Comparison of ENCODE assay signal across 8 mouse cellular contexts in the genomic region with DNA sequence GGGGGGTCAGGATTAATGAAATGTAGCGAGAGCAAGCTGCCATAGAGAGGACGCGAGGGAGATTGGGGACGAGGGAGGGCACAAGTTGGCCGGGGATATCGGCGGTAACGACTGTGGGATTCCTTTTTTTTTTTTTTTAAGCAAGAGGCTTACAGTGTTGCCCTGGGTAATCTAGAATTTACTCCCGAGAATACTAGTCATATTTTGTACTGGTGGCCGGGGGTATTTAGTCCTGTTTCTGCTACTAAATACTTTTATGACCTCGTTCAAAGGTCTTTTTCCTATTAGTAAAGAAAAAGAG. TPM values are rescaled to one million over a fixed set of nuclear protein-coding genes. Genes with fewer than 3 reads are reported as not detected.
DNase-seq lines count a peak whose midpoint lies in the region; ATAC-seq and TF ChIP-seq lines count a peak whose summit lies in the region.

No protein-coding gene starts in this region.

- no peaks in the 10 kb centered on the region for H3K27me3 ChIP-seq in cerebellum, adult 2 months (ENCODE audit: control insufficient read depth, insufficient read depth, low read length)
- H3K27me3 ChIP-seq in megakaryocyte, embryonic 14.5 days (replicated peaks) = no peaks in the 10 kb centered on the region
- H3K27me3 ChIP-seq in limb, embryonic 12.5 days = no peaks in the 10 kb centered on the region
- no peaks in the 10 kb centered on the region for H3K27me3 ChIP-seq in small intestine, adult 2 months (ENCODE audit: control insufficient read depth, insufficient read depth, low read length)

- H3K36me3 ChIP-seq in megakaryocyte, embryonic 14.5 days (replicated peaks; ENCODE audit: low read length) = peaks cover 26% of the 10 kb centered on the region
- peaks cover 25% of the 10 kb centered on the region for H3K36me3 ChIP-seq in limb, embryonic 12.5 days
- peaks cover 5% of the 10 kb centered on the region; the same call in 1 of the 2 replicates for H3K36me3 ChIP-seq in small intestine, adult 2 months (ENCODE audit: control insufficient read depth, insufficient read depth, low read length)

- DNase-seq in cerebellum, adult 2 months = no peak
- DNase-seq in cerebellum, adult 8-10 months = no peak
- no peak for DNase-seq in gastrocnemius, postnatal 14 days
- no peak for DNase-seq in cerebellum, adult 9-11 months

- no peaks in the 10 kb centered on the region for H3K9me3 ChIP-seq in megakaryocyte, embryonic 14.5 days
- H3K9me3 ChIP-seq in limb, embryonic 12.5 days = no peaks in the 10 kb centered on the region

- H3K27ac ChIP-seq in cerebellum, adult 2 months (ENCODE audit: insufficient read depth, low read length) = peak overlapping the region; percentile 84
- H3K27ac ChIP-seq in limb, embryonic 12.5 days = peak overlapping the region; percentile 69
- peak overlapping the region; percentile 52; the same call in 1 of the 2 replicates for H3K27ac ChIP-seq in small intestine, adult 2 months (ENCODE audit: insufficient read depth, low read depth, low read length)

- H3K4me3 ChIP-seq in cerebellum, adult 2 months (replicated peaks; ENCODE audit: insufficient read depth, low read depth, low read length) = peak overlapping the region; percentile 99
- peak overlapping the region; percentile 95 for H3K4me3 ChIP-seq in megakaryocyte, embryonic 14.5 days (replicated peaks)
- peak overlapping the region; percentile 75 for H3K4me3 ChIP-seq in limb, embryonic 12.5 days (replicated peaks)
- peak overlapping the region; percentile 98 for H3K4me3 ChIP-seq in small intestine, adult 2 months (ENCODE audit: low read depth, low read length)

- intact Hi-C loops in gastrocnemius, postnatal 14 days (cut with DNase I; ENCODE audit: low total_unique reads) = no loop called here

- TF ChIP-seq CTCF in cerebellum, adult 2 months (IDR thresholded peaks at IDR 0.05; ENCODE audit: borderline replicate concordance, insufficient read depth, low read depth, low read length) = no peak
- no peak for TF ChIP-seq CTCF in small intestine, adult 2 months (IDR thresholded peaks at IDR 0.05; ENCODE audit: extremely low read depth, insufficient read length, insufficient replicate concordance, low read depth, low read length)

- under 1% methylated on average over 11 of the region's 11 CpGs for WGBS in cerebellum, adult 2 months
- 0% methylated on average over 11 of the region's 11 CpGs for WGBS in limb, embryonic 12.5 days
- WGBS in small intestine, adult 2 months = under 1% methylated on average over 11 of the region's 11 CpGs

- H3K9ac ChIP-seq in limb, embryonic 12.5 days (replicated peaks) = peak overlapping the region; percentile 77

- TF ChIP-seq POLR2A in cerebellum, adult 2 months (IDR thresholded peaks at IDR 0.05; ENCODE audit: borderline replicate concordance, insufficient read depth, low read length) = no peak
- TF ChIP-seq POLR2A in small intestine, adult 2 months (IDR thresholded peaks at IDR 0.05; ENCODE audit: low read depth, low read length) = no peak

- H3K4me1 ChIP-seq in cerebellum, adult 2 months (ENCODE audit: control insufficient read depth, insufficient read depth, low read length) = peaks cover 6% of the 10 kb centered on the region
- H3K4me1 ChIP-seq in megakaryocyte, embryonic 14.5 days = peaks cover 34% of the 10 kb centered on the region
- peaks cover 14% of the 10 kb centered on the region for H3K4me1 ChIP-seq in limb, embryonic 12.5 days (replicated peaks)
- peaks cover 8% of the 10 kb centered on the region; the same call in 1 of the 2 replicates for H3K4me1 ChIP-seq in small intestine, adult 2 months (ENCODE audit: control insufficient read depth, insufficient read depth, insufficient read length, low read length)

- no peak; the same call in 1 of the 2 replicates for ATAC-seq in megakaryocyte, adult 5-6 weeks (ENCODE audit: poor library complexity, severe bottlenecking)
- no peak; the same call in 1 of the 2 replicates for ATAC-seq in limb, embryonic 12.5 days (ENCODE audit: insufficient number of reproducible peaks, insufficient read depth, low FRiP score, low TSS enrichment, low read depth)

- H3K4me2 ChIP-seq in limb, embryonic 12.5 days = peak overlapping the region; percentile 88

RNA-seq across cellular contexts. Expression of gene Pop4, which starts 0.2 kb away (rescaled TPM):
- polyA plus RNA-seq in cerebellum, adult 2 months (2012; rRNA removed) = 36.8 and 39.3 TPM in 2 replicates
- 2.6 and 5.5 TPM in 2 replicates for polyA plus RNA-seq in megakaryocyte, embryonic 14.5 days (2012; ENCODE audit: insufficient read depth, low replicate concordance)
- 31.6 and 33.7 TPM in 2 replicates for total RNA-seq in megakaryocyte, adult 5-6 weeks (2015)
- total RNA-seq in megakaryocyte, adult 5-6 weeks (2017) = 31.1 and 33.6 TPM in 2 replicates
- 77.0 and 77.1 TPM in 2 replicates for polyA plus RNA-seq in limb, embryonic 12.5 days (2016; fragmentation: Nextera tagmentation; extraction: Ambion mirVana)
- polyA plus RNA-seq in small intestine, adult 2 months (2012; rRNA removed) = 3.3 and 3.7 TPM in 2 replicates
- total RNA-seq in gastrocnemius, postnatal 14 days (2021) = 10 to 100 TPM; 11.2 to 11.7 TPM

RNA-seq across cellular contexts. Expression of gene Plekhf1, which starts 43.6 kb away (rescaled TPM):
- polyA plus RNA-seq in cerebellum, adult 2 months (2012; rRNA removed) = 8.2 and 10.2 TPM in 2 replicates
- 0.97 and 2.8 TPM in 2 replicates for polyA plus RNA-seq in megakaryocyte, embryonic 14.5 days (2012; ENCODE audit: insufficient read depth, low replicate concordance)
- total RNA-seq in megakaryocyte, adult 5-6 weeks (2015) = 0.43 and 0.74 TPM in 2 replicates
- total RNA-seq in megakaryocyte, adult 5-6 weeks (2017) = 1.0 and 1.3 TPM in 2 replicates
- polyA plus RNA-seq in limb, embryonic 12.5 days (2016; fragmentation: Nextera tagmentation; extraction: Ambion mirVana) = 3.5 and 3.9 TPM in 2 replicates
- polyA plus RNA-seq in small intestine, adult 2 months (2012; rRNA removed) = 5.4 and 12.8 TPM in 2 replicates
- 1 to 10 TPM; 4.9 to 9.7 TPM for total RNA-seq in gastrocnemius, postnatal 14 days (2021)
